Mouse (Mus musculus) heart, postnatal 0 days (tissue): ENCODE data around the gene Adamts15.

Experiments used
- CTCF ChIP-seq: IDR thresholded peaks from 2 replicates; pipeline ENCODE4 v1.5.1; 2016; ENCODE audit warnings: antibody characterized with exemption, control low read depth, low read depth
- EP300 ChIP-seq: IDR thresholded peaks from 2 replicates; pipeline ENCODE4 v1.6.1; 2016; ENCODE audit warnings: antibody characterized with exemption, low read depth

DNA sequence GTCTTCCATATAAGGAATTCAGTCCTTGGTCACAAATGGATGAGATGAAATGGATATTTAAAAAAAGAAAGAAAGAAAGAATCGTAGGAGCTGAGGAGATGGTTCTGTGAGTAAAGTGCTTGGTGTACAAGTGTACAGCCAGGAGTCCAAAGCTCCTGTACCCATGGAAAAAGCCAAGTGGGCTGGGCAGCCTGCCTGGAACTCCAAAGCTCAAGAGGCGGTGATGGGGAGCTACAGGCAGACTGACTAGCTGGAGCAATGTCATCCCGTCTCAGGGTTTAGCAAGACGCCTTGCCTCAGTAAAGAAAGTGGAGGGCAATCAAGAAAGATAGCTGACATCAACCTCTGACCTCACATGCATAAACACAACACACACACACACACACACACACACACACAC, 41.5 kb upstream of the Adamts15 start:
- TF ChIP-seq CTCF (no peak), EP300 (no peak)
